Mouse (Mus musculus): ENCODE results near the gene Tcf7l1. TPM values are rescaled to one million over a fixed set of nuclear protein-coding genes. Genes with fewer than 3 reads are reported as not detected.

The Tcf7l1 gene
- total and polyA plus RNA-seq, 3 experiments, result not detected

GRCm38 (mm10) chr6:72724494-72725180, 64.4 kb downstream of the Tcf7l1 start:
- DNase-seq (ENCODE audit: low read depth, low spot score), result no peak

GRCm38 (mm10) chr6:72723731-72724385, 65.2 kb downstream of the Tcf7l1 start:
- Histone ChIP-seq H3K4me1 (ENCODE audit: control insufficient read depth in 1 of 2, insufficient read depth in 2 of 2, low read length in 2 of 2) (no peaks in the 10 kb centered on the region), H3K4me3 (ENCODE audit: control insufficient read depth in 1 of 2, insufficient read depth in 1 of 2, low read depth in 2 of 2, low read length in 2 of 2) (no peak overlapping the region), H3K27me3 (ENCODE audit: control insufficient read depth in 1 of 2, insufficient read depth in 2 of 2, low read length in 2 of 2) (peaks cover 0 to 8% of the 10 kb centered on the region in 2 experiments; a peak in 3 of 4 replicates), H3K9ac (ENCODE audit: control insufficient read depth, low read depth, low read length, poor library complexity, severe bottlenecking) (no peak overlapping the region), H3K27ac (ENCODE audit: control insufficient read depth, low read depth, low read length) (no peak overlapping the region), H3K79me2 (ENCODE audit: control insufficient read depth, insufficient read depth, low read length, poor library complexity) (no peaks in the 10 kb centered on the region), H3K9me3 (replicated peaks; ENCODE audit: insufficient read depth, low read length) (no peaks in the 10 kb centered on the region), H3K36me3 (ENCODE audit: control insufficient read depth in 1 of 2, insufficient read depth in 2 of 2, low read length in 2 of 2) (no peaks in the 10 kb centered on the region)
- TF ChIP-seq MAX (IDR thresholded peaks at IDR 0.05; ENCODE audit: low read length), result no peak
- TF ChIP-seq MYB (IDR thresholded peaks at IDR 0.05; ENCODE audit: low read depth, low read length), result no peak
- no peak for TF ChIP-seq USF1 (IDR thresholded peaks at IDR 0.05; ENCODE audit: low read depth, low read length)
- TF ChIP-seq MXI1 (IDR thresholded peaks at IDR 0.05; ENCODE audit: low read depth, low read length), result no peak
- no peak for TF ChIP-seq JUND (IDR thresholded peaks at IDR 0.05; ENCODE audit: low read depth, low read length)
- no peak for TF ChIP-seq TAL1 (IDR thresholded peaks at IDR 0.05; ENCODE audit: low read length)
- DNase-seq (ENCODE audit: low read depth, low spot score), result no peak

More at GRCm38 (mm10) chr6:72724494-72725180, 64.4 kb downstream of the Tcf7l1 start:
- no peaks in the 10 kb centered on the region for H3K79me2 ChIP-seq (ENCODE audit: control insufficient read depth, insufficient read depth, low read length, poor library complexity)
- H3K4me1 ChIP-seq (ENCODE audit: control insufficient read depth in 1 of 2, insufficient read depth in 2 of 2, low read length in 2 of 2), result no peaks in the 10 kb centered on the region
- no peaks in the 10 kb centered on the region for H3K9me3 ChIP-seq (replicated peaks; ENCODE audit: insufficient read depth, low read length)
- TF ChIP-seq EP300 (IDR thresholded peaks at IDR 0.05; ENCODE audit: low read depth in 1 of 2, low read length in 2 of 2), result no peak
- TF ChIP-seq ZMIZ1 (IDR thresholded peaks at IDR 0.05; ENCODE audit: low read depth, low read length), result no peak
- no peak overlapping the region for H3K27ac ChIP-seq (ENCODE audit: control insufficient read depth, low read depth, low read length)
- peaks cover 0 to 5% of the 10 kb centered on the region in 2 experiments; a peak in 3 of 4 replicates for H3K27me3 ChIP-seq (ENCODE audit: control insufficient read depth in 1 of 2, insufficient read depth in 2 of 2, low read length in 2 of 2)
- no peak overlapping the region for H3K4me3 ChIP-seq (ENCODE audit: control insufficient read depth in 1 of 2, insufficient read depth in 1 of 2, low read depth in 2 of 2, low read length in 2 of 2)
- no peak overlapping the region for H3K9ac ChIP-seq (ENCODE audit: control insufficient read depth, low read depth, low read length, poor library complexity, severe bottlenecking)
- no peaks in the 10 kb centered on the region for H3K36me3 ChIP-seq (ENCODE audit: control insufficient read depth in 1 of 2, insufficient read depth in 2 of 2, low read length in 2 of 2)

GRCm38 (mm10) chr6:72723143-72723542, 65.9 kb downstream of the Tcf7l1 start:
- TF ChIP-seq CHD1 (IDR thresholded peaks at IDR 0.05; ENCODE audit: low read depth, low read length), result no peak
- no peak for TF ChIP-seq MXI1 (IDR thresholded peaks at IDR 0.05; ENCODE audit: low read depth, low read length)
- H3K9ac ChIP-seq (ENCODE audit: control insufficient read depth, low read depth, low read length, poor library complexity, severe bottlenecking), result no peak overlapping the region
- no peak overlapping the region for H3K4me3 ChIP-seq (ENCODE audit: control insufficient read depth in 1 of 2, insufficient read depth in 1 of 2, low read depth in 2 of 2, low read length in 2 of 2)
- H3K36me3 ChIP-seq (ENCODE audit: control insufficient read depth in 1 of 2, insufficient read depth in 2 of 2, low read length in 2 of 2), result no peaks in the 10 kb centered on the region
- DNase-seq (ENCODE audit: low read depth, low spot score), result no peak
- peaks cover 0 to 8% of the 10 kb centered on the region in 2 experiments; a peak in 3 of 4 replicates for H3K27me3 ChIP-seq (ENCODE audit: control insufficient read depth in 1 of 2, insufficient read depth in 2 of 2, low read length in 2 of 2)
- H3K9me3 ChIP-seq (replicated peaks; ENCODE audit: insufficient read depth, low read length), result no peaks in the 10 kb centered on the region
- H3K4me1 ChIP-seq (ENCODE audit: control insufficient read depth in 1 of 2, insufficient read depth in 2 of 2, low read length in 2 of 2), result no peaks in the 10 kb centered on the region
- no peaks in the 10 kb centered on the region for H3K79me2 ChIP-seq (ENCODE audit: control insufficient read depth, insufficient read depth, low read length, poor library complexity)
- H3K27ac ChIP-seq (ENCODE audit: control insufficient read depth, low read depth, low read length), result no peak overlapping the region
